24 mouse cellular contexts compared by ENCODE assay signal in the genomic region with DNA sequence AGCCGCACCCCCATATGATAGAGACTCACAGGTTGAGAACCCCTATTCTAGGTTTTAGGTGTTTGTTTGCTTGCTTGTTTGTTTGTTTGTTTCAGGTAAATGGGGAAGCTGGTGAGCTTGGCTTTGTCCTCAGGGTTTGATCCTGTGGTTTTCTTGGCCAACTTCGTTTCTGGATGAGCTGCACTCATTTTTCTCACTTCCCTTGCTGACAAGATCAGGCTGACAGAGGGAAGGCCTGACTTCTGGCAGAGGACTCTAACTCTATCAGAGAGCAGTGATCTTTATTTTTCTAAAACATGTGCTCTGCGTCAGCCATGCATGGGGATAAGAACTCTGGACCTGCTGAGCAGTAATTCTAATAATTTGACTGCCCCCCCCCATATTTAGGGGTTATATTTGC. TPM values are rescaled to one million over a fixed set of nuclear protein-coding genes. Genes with fewer than 3 reads are reported as not detected.
DNase-seq lines count a peak whose midpoint lies in the region; ATAC-seq and TF ChIP-seq lines count a peak whose summit lies in the region.
"Had no signal": no experiment of that assay in that cellular context is flagged by ENCODE, and none has a peak within 500 bp of the region (broad histone marks: within the 10 kb centered on the region; RNA-seq: fewer than 3 reads in every experiment).

No protein-coding gene starts in this region.

- WGBS in kidney, postnatal 0 days: 65% methylated on average over 3 of the region's 3 CpGs

- no peaks in the 10 kb centered on the region for H3K36me3 ChIP-seq in kidney, postnatal 0 days (ENCODE audit: insufficient read depth, low read length)
- H3K36me3 ChIP-seq: embryonic facial prominence, embryonic 13.5 days; embryonic facial prominence, embryonic 15.5 days; forebrain, embryonic 10.5 days; forebrain, embryonic 12.5 days had no signal

- no peak overlapping the region for H3K9ac ChIP-seq in kidney, postnatal 0 days (ENCODE audit: low read depth, low read length)
- H3K9ac ChIP-seq: embryonic facial prominence, embryonic 13.5 days; embryonic facial prominence, embryonic 15.5 days; forebrain, embryonic 12.5 days had no signal

- H3K27ac ChIP-seq in kidney, postnatal 0 days: no peak overlapping the region
- H3K27ac ChIP-seq: embryonic facial prominence, embryonic 13.5 days; embryonic facial prominence, embryonic 15.5 days; forebrain, embryonic 10.5 days; forebrain, embryonic 12.5 days had no signal

- no peak overlapping the region for H3K4me3 ChIP-seq in kidney, postnatal 0 days (replicated peaks; ENCODE audit: low read depth, low read length)
- H3K4me3 ChIP-seq: embryonic facial prominence, embryonic 13.5 days; embryonic facial prominence, embryonic 15.5 days; erythroblast, embryonic 14.5 days; forebrain, embryonic 10.5 days; forebrain, embryonic 12.5 days had no signal

- no peak for ATAC-seq in kidney, postnatal 0 days (replicated peaks; ENCODE audit: low FRiP score, low read depth)
- ATAC-seq in granulocyte monocyte progenitor cell, adult 5-6 weeks (replicated peaks; ENCODE audit: poor library complexity, severe bottlenecking): peak; percentile 72
- peak; percentile 73 for ATAC-seq in megakaryocyte progenitor cell, adult 5-6 weeks (replicated peaks; ENCODE audit: poor library complexity)
- ATAC-seq: forebrain, embryonic 14.5 days; forebrain, embryonic 16.5 days had no signal

- no peaks in the 10 kb centered on the region for H3K27me3 ChIP-seq in kidney, postnatal 0 days (ENCODE audit: insufficient read depth, low read length)
- H3K27me3 ChIP-seq: embryonic facial prominence, embryonic 13.5 days; embryonic facial prominence, embryonic 15.5 days; forebrain, embryonic 12.5 days had no signal

- H3K4me1 ChIP-seq in kidney, postnatal 0 days (replicated peaks; ENCODE audit: insufficient read depth, low read length): no peaks in the 10 kb centered on the region
- H3K4me1 ChIP-seq: embryonic facial prominence, embryonic 13.5 days; embryonic facial prominence, embryonic 15.5 days; forebrain, embryonic 10.5 days; forebrain, embryonic 12.5 days had no signal

- no peak overlapping the region for H3K4me2 ChIP-seq in kidney, postnatal 0 days (ENCODE audit: low read length)
- H3K4me2 ChIP-seq: embryonic facial prominence, embryonic 13.5 days; embryonic facial prominence, embryonic 15.5 days; forebrain, embryonic 12.5 days had no signal

- intact Hi-C loops in left cerebral cortex, postnatal 14 days (cut with DNase I): no loop called here

- peak; percentile 28 for DNase-seq in kidney, postnatal 0 days (ENCODE audit: low spot score)
- DNase-seq in kidney, postnatal 10 days: no peak
- no peak for DNase-seq in left cerebral cortex, postnatal 14 days (ENCODE audit: low spot score in 2 of 2)
- DNase-seq in cerebellum, postnatal 36 days: no peak
- DNase-seq: adrenal gland, adult 2 months; adrenal gland, postnatal 10 days; adrenal gland, postnatal 25 days; cerebellum, adult 11 months; cerebellum, adult 18-20 months; cerebellum, adult 8-10 months; cerebellum, adult 9-11 months; cerebellum, postnatal 14 days; embryo, embryonic 11 days had no signal

- no peaks in the 10 kb centered on the region for H3K9me3 ChIP-seq in kidney, postnatal 0 days (replicated peaks; ENCODE audit: low read length)
- H3K9me3 ChIP-seq: embryonic facial prominence, embryonic 13.5 days; embryonic facial prominence, embryonic 15.5 days; forebrain, embryonic 10.5 days; forebrain, embryonic 12.5 days had no signal

- TF ChIP-seq CTCF in kidney, postnatal 0 days (IDR thresholded peaks at IDR 0.05; ENCODE audit: low read depth): no peak

RNA-seq across cellular contexts. Expression of a gene that starts 14.4 kb away (rescaled TPM):
- polyA plus RNA-seq in kidney, postnatal 0 days (2015; fragmentation: Nextera tagmentation; extraction: Ambion mirVana): 2.0 and 2.4 TPM in 2 replicates
- not detected in 2 replicates for total RNA-seq in granulocyte monocyte progenitor cell, adult 5-6 weeks (2014; fragmentation: Nextera tagmentation)
- 1.4 TPM in 1 of 2 replicates, not detected in the other for total RNA-seq in granulocyte monocyte progenitor cell, adult 5-6 weeks (2017)
- 0.44 and 1.4 TPM in 2 replicates for total RNA-seq in megakaryocyte progenitor cell, adult 5-6 weeks (2015)
- total RNA-seq in megakaryocyte progenitor cell, adult 5-6 weeks (2017): 0.54 and 1.6 TPM in 2 replicates
- 10 to 100 TPM; 18.7 to 23.1 TPM for total RNA-seq in left cerebral cortex, postnatal 14 days (2021)
- total RNA-seq: MEL had no signal
- polyA plus RNA-seq: C2C12; erythroblast, embryonic 14.5 days had no signal

Comparison
In these comparisons a context has a peak if more than half of its experiments do, and no peak if none do; other contexts are left out.
1. RNA of a gene that starts 14.4 kb away (total RNA-seq): 18.7 to 23.1 TPM in left cerebral cortex, postnatal 14 days; 0.44 to 1.6 TPM in megakaryocyte progenitor cell, adult 5-6 weeks and 1.4 TPM in granulocyte monocyte progenitor cell, adult 5-6 weeks; every median in the first group is over 4 times any median in the second.